Mouse (Mus musculus) B cell, adult 67 days (primary cell): ENCODE results near the gene Scyl1. TPM values are rescaled to one million over a fixed set of nuclear protein-coding genes. Genes with fewer than 3 reads are reported as not detected.

Experiments used
- total RNA-seq, 2 experiments: library from RNA; stranded (reverse); gene quantifications; 4 replicates each; pipeline ENCODE4 v1.2.4; 2023

Gene Scyl1
- total RNA-seq, result 10 to 100 TPM; 84.0 to 96.8 TPM

GRCm38 (mm10) chr19:5770925-5771860, at the start of gene Scyl1:
TSS of gene Scyl1 (minus strand) at chr19:5771419.

GRCm38 (mm10) chr19:5740320-5741317, 30.6 kb downstream of the Scyl1 start, which contains the start of gene Ltbp3:
TSS of gene Ltbp3 (plus strand) at chr19:5740904.

GRCm38 (mm10) chr19:5729444-5729815, 41.8 kb downstream of the Scyl1 start, which contains the start of gene Fam89b:
TSS of gene Fam89b (minus strand) at chr19:5729653.

GRCm38 (mm10) chr19:5725767-5726515, 45.3 kb downstream of the Scyl1 start, which contains the start of gene Ehbp1l1:
TSS of gene Ehbp1l1 (minus strand) at chr19:5726317.

Other genes with a start within 250 kb of the Scyl1 start
- not detected for gene Ovol1, start 210.8 kb downstream of the Scyl1 start, total RNA-seq
- 10 to 100 TPM; 21.5 to 25.2 TPM for gene Ap5b1, start 203.4 kb downstream of the Scyl1 start, total RNA-seq
- gene Rnaseh2c, start 169.5 kb downstream of the Scyl1 start, total RNA-seq, result 100 to 1,000 TPM in 1 of 2 experiments, 10 to 100 TPM in 1; 92.4 to 109 TPM
- 100 to 1,000 TPM; 107 to 122 TPM for gene Kat5, start 161.2 kb downstream of the Scyl1 start, total RNA-seq
- gene Rela, start 133.9 kb downstream of the Scyl1 start, total RNA-seq, result 100 to 1,000 TPM; 132 to 136 TPM
- 100 to 1,000 TPM; 661 to 707 TPM for gene Sipa1, start 107.7 kb downstream of the Scyl1 start, total RNA-seq
- gene Map3k11, start 82.7 kb downstream of the Scyl1 start, total RNA-seq, result 10 to 100 TPM; 62.0 to 64.7 TPM
- gene Pcnx3, start 82.5 kb downstream of the Scyl1 start, total RNA-seq, result 100 to 1,000 TPM; 203 to 215 TPM
- not detected for gene Kcnk7, start 67.1 kb downstream of the Scyl1 start, total RNA-seq
- 10 to 100 TPM; 57.1 to 58.7 TPM for gene Ehbp1l1, start 45.1 kb downstream of the Scyl1 start, total RNA-seq
- 10 to 100 TPM; 23.5 to 24.9 TPM for gene Fam89b, start 41.8 kb downstream of the Scyl1 start, total RNA-seq
- gene Ltbp3, start 30.5 kb downstream of the Scyl1 start, total RNA-seq, result not detected
- gene Frmd8, start 103.9 kb upstream of the Scyl1 start, total RNA-seq, result 10 to 100 TPM; 39.6 to 41.7 TPM
- gene Slc25a45, start 106.4 kb upstream of the Scyl1 start, total RNA-seq, result 10 to 100 TPM; 21.2 to 26.6 TPM
- gene Tigd3, start 122.7 kb upstream of the Scyl1 start, total RNA-seq, result 1 to 10 TPM; 3.4 to 4.2 TPM
- gene Dpf2, start 141.6 kb upstream of the Scyl1 start, total RNA-seq, result 100 to 1,000 TPM; 171 to 191 TPM
- gene Cdc42ep2, start 153.4 kb upstream of the Scyl1 start, total RNA-seq, result not detected
- 10 to 100 TPM; 77.0 to 78.2 TPM for gene Pola2, start 192.8 kb upstream of the Scyl1 start, total RNA-seq
- gene Slc22a20, start 214.7 kb upstream of the Scyl1 start, total RNA-seq, result not detected
- gene Capn1, start 244.5 kb upstream of the Scyl1 start, total RNA-seq, result 100 to 1,000 TPM in 1 of 2 experiments, 10 to 100 TPM in 1; 97.9 to 103 TPM